Mouse (Mus musculus): ENCODE results near the gene Zic5. TPM values are rescaled to one million over a fixed set of nuclear protein-coding genes. Genes with fewer than 3 reads are reported as not detected.

Gene Zic5
- total RNA-seq, 4 experiments from 2014 or later = 0.23 TPM; not detected in 3

DNA sequence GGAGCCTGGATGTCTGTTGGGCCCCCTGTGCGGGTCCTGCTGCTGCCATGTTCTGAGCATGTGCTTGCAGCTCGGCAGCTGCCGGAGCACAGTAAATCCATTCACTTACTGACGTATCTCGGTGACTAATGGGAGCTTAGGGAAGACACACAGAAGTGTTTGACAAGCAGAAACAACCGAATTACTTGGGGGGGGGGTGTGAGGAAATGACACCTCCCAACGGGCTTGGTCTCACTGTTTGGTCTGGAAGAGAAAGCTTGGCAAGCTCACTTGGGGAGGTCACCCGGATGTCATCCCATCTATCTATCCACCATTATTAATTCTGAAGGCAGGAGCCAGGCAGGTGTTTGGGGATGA lies 38.3 kb downstream of the Zic5 start:
- no peak for DNase-seq

DNA sequence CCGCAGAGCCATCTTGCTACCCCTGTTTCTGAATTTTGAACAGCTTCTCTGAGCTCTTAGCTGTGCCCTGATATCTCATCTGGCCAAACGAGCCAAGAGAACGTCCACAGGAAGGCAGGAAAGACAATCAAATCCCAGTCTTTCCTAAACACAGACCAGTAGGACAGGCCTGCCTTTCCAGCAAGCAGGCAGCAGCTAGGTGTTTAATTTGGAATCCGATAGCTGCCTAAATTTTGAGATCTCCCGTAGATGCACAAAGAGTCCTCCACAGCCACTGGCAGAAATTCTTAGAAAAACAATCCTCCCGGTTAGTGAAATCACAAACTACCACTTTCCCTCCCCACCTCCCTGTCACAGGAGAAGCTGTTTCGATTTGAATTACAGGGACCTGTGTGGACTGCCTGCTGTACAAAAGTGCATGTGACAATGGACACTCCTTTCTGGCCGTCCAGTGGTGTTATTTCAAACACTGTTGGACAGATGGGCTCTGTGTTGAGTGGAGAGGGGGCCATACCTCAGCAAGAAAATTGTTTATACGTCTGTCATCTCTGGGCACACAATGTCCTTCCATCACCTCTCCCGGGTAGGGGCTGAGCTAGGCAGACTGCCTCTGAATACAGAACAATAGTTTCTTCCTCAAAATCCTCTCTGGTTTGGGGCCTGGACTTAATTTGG lies 38.8 kb downstream of the Zic5 start:
- no peak for DNase-seq

DNA sequence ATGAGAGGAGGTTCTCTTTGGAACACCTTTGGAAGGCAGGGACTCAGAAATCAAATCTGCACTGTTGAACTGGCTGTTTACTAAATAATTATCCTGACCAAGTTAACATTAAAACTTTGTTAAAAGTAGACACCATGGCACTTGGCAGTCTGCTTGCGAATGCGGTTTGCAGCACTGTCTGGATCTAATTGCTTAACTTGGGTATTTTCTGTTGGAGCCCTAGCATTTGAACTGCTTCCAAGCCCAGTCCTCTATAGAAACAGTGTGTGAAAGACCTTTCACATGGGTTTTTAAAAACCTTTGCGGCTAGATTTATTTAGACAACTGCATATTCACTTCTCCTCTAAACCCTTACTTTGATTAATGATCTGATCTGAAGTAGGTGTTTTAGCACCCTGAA lies 41.0 kb downstream of the Zic5 start:
- no peak for DNase-seq

DNA sequence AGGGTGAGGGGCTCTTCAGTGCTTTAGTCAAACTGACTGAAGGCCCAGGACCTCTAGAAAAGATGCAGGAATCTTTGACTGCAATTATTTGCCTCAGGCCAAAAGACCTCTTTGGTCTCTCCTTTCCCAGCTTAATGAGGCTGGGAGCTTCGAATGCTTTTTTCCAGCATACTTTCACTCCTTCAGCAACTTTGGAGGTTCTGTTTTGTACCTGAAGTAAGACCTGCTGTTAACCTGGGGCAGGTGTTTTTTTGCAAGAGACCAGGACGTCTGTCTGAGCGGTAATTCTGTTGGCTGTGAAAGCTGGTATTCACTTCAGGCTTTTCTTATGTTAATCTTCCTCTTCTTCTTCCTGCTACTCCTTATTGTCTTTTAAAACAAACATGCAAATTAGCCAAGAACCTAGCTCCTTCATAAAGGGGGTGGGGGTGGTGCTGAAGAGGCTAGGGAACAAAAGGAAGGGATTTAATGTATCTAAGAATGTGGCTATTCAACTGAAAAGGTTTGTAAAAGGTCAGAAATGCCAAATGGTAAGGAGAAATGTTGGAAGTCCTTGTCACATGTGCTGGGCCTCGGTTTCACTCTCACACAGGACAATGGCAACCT lies 49.2 kb downstream of the Zic5 start:
- DNase-seq = no peak

DNA sequence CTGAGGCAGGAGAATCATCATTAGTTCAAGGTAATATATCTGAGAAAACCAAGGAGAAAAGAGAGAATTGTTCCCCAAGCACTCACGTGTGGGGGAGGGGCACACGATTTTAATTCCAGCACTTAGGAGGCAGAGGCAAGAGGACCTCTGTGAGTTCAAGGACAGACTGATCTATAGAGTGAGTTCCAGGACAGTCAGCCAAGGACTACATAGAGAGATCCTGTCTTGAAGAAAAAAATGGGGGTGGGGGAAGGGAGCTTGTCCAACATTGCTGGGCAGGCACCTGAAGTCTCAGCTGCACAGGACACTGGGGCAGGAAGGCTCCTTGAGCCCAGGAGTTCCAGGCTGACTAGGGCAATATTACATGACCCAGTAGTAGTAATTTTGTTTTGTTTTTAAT lies 50.7 kb downstream of the Zic5 start:
- DNase-seq = no peak

DNA sequence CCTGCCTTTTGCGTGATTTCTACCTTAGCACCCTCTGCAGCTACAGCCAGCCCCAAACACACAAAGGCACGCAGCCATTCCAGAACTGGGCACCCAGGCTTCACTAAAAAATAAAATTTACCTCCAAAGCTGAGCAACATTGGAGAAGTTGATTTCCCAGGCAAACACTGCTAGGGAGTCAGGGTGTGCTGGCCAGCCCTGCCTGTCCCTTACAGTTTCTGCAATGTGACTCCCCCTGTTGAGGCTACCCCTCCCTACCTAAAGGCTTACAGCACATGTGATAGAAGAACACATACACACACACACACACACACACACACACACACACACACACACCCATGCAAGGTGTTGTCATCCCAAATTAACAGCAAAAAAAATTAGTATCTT lies 51.9 kb downstream of the Zic5 start:
- no peak for DNase-seq

DNA sequence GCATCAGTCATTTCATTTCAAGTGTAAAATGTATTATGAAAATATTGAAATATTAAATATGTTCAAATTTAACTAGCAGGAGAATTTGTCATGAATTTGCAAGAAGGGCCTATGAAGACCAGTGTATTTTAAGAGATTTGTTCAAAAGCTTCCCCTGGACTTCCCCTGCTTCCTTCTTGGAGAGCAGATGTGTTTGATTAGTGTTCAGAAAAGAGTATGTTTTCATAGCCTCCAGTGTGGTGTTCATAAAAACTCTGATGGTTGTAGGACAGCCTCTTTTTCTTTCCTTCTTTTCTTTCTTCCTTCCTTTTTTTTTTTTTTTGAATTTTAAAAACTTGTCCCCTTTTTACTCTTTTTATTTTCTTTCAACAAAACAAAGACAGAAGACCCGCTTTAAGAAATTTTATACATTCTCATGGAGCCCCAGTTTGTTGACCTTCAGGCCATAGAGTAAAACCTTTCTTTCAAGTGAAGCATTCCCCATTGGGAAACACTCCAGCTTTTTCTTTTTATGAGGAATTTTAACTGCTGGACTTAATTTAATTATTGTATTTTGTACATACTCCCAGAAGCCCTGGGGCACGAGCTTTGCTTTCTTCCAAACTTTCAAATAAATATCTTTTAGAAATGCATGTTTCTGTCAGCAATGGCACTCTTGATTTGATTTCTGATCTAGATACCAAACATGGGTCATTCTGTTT lies 52.5 kb downstream of the Zic5 start:
- DNase-seq = no peak

Other genes starting within 250 kb of the Zic5 start
- not detected for gene Gm5089, start 14.6 kb downstream of the Zic5 start, total RNA-seq (2022)
- under 1 TPM in 1 of 4 experiments, not detected in 3; 0.09 TPM for gene Zic2, start 9.8 kb upstream of the Zic5 start, total RNA-seq (2022)
- gene Gm10837, start 24.9 kb upstream of the Zic5 start, total RNA-seq (2022) = not detected
- 100 to 1,000 TPM; 101 to 165 (median 136) TPM for gene Pcca, start 68.6 kb upstream of the Zic5 start, total RNA-seq (2022)